Mouse (Mus musculus) embryonic facial prominence, embryonic 13.5 days (tissue): ENCODE data around the gene Slc25a10. TPM values are rescaled to one million over a fixed set of nuclear protein-coding genes. Genes with fewer than 3 reads are reported as not detected.

Source experiments
- ATAC-seq: fragments of 200-750 bp; cut with Nextera tagmentation; 2 replicates; pipeline ENCODE4 v1.8.0; 2017; ENCODE audit warnings: low read depth; ENCODE audit not compliant: insufficient number of reproducible peaks, insufficient read depth, low FRiP score, low TSS enrichment
- H3K27ac ChIP-seq: fragments of 300-500 bp; sonication (generic); 2 replicates; pipeline ENCODE4 v1.5.1; 2015; ENCODE audit warnings: moderate library complexity, mild to moderate bottlenecking, inconsistent platforms
- H3K27me3 ChIP-seq: fragments of 300-500 bp; sonication (generic); 2 replicates; pipeline ENCODE4 v1.6.1; 2015; ENCODE audit warnings: mild to moderate bottlenecking, inconsistent platforms
- H3K36me3 ChIP-seq: fragments of 300-500 bp; sonication (generic); 2 replicates; pipeline ENCODE4 v1.6.1; 2015; ENCODE audit warnings: mild to moderate bottlenecking, inconsistent platforms
- H3K4me1 ChIP-seq: fragments of 300-500 bp; sonication (generic); 2 replicates; pipeline ENCODE4 v1.6.1; 2015; ENCODE audit warnings: inconsistent platforms
- H3K4me2 ChIP-seq: fragments of 300-500 bp; sonication (generic); 2 replicates; pipeline ENCODE4 v1.6.1; 2015; ENCODE audit warnings: moderate library complexity, mild to moderate bottlenecking, inconsistent platforms
- H3K4me3 ChIP-seq: fragments of 300-500 bp; sonication (generic); 2 replicates; pipeline ENCODE4 v1.5.1; 2015; ENCODE audit warnings: mild to moderate bottlenecking, inconsistent platforms
- H3K9ac ChIP-seq: fragments of 300-500 bp; sonication (generic); 2 replicates; pipeline ENCODE4 v1.6.1; 2015; ENCODE audit warnings: mild to moderate bottlenecking, inconsistent platforms
- H3K9me3 ChIP-seq: fragments of 300-500 bp; sonication (generic); 2 replicates; pipeline ENCODE4 v1.6.1; 2016; ENCODE audit warnings: inconsistent platforms
- WGBS: fragments of 180-500 bp; shearing (Covaris S2); methylation state at CpG from one replicate; pipeline ENCODE4 v1.1.7; 2015; ENCODE audit warnings: mixed read lengths; 5-methylcytosine and 5-hydroxymethylcytosine counted together
- polyA plus RNA-seq: library from polyadenylated mRNA; unstranded; fragments of >200 nt; fragmentation: Nextera tagmentation; extraction: Ambion mirVana; gene quantifications from 2 replicates; pipeline ENCODE4 v1.2.1, GENCODE M21; 2015

Gene Slc25a10
- polyA plus RNA-seq, 1 experiment from 2014 or later: 54.3 TPM

GRCm38 (mm10) chr11:120457772-120458751 is 33.6 kb upstream of the Slc25a10 start, which contains the start of the genes Oxld1 and Ccdc137:
Oxld1 (minus strand) TSS chr11:120458068.
Ccdc137 (plus strand) TSS chr11:120458115.
- WGBS: 4% methylated on average over 62 of the region's 62 CpGs

DNA sequence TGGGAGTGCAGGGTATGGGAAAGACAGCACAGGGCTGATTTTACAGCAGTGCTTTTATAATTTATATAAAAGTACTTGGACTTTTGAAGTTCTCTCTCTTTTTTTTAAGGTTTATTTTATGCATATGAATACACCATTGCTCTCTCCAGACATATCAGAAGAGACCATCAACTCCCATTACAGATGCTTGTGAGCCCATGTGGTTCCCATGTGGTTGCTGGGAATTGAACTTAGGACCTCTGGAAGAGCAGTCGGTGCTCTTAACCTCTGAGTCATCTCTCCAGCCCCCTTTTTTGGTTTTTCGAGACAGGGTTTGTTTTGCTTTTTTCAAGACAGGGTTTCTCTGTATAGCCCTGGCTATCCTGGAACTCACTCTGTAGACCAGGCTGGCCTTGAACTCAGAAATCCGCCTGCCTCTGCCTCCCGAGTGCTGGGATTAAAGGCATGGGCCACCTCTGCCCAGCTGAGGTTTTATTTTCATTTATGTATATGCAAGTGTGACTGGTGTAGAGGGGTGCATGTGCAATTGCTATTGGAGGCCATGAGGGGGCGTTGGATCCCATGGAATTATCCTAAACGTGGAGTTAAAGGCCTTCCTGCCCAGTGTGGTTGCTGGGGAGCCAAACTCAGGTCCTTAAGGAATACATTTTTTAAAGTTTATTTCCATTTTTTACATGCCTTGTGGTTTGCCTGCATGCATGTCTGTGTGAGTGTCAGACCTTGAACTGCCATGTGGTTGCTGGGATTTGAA is 32.6 kb upstream of the Slc25a10 start:
- 64% methylated on average over 6 of the region's 6 CpGs for WGBS
- Histone ChIP-seq H3K9me3 (no peaks in the 10 kb centered on the region), H3K4me2 (peak overlapping the region; percentile 91), H3K9ac (peak overlapping the region; percentile 97), H3K4me1 (peaks cover 21% of the 10 kb centered on the region), H3K4me3 (peak overlapping the region; percentile 91), H3K27me3 (no peaks in the 10 kb centered on the region), H3K36me3 (peaks cover 57% of the 10 kb centered on the region), H3K27ac (no peak overlapping the region)
- ATAC-seq: no peak

More at GRCm38 (mm10) chr11:120457772-120458751, 33.6 kb upstream of the Slc25a10 start, which contains the start of the genes Oxld1 and Ccdc137:
- H3K4me2 ChIP-seq: peak within 1 kb of the TSS; percentile 91
- peak within 1 kb of the TSS; percentile 91 for H3K4me3 ChIP-seq
- H3K27ac ChIP-seq: peak within 1 kb of the TSS; percentile 82
- H3K36me3 ChIP-seq: peaks cover 48% of the 10 kb centered on the region
- no peaks in the 10 kb centered on the region for H3K27me3 ChIP-seq
- peaks cover 21% of the 10 kb centered on the region for H3K4me1 ChIP-seq
- ATAC-seq: peak; percentile 70; the same call in 1 of the 2 replicates
- H3K9me3 ChIP-seq: no peaks in the 10 kb centered on the region
- H3K9ac ChIP-seq: peak within 1 kb of the TSS; percentile 97

DNA sequence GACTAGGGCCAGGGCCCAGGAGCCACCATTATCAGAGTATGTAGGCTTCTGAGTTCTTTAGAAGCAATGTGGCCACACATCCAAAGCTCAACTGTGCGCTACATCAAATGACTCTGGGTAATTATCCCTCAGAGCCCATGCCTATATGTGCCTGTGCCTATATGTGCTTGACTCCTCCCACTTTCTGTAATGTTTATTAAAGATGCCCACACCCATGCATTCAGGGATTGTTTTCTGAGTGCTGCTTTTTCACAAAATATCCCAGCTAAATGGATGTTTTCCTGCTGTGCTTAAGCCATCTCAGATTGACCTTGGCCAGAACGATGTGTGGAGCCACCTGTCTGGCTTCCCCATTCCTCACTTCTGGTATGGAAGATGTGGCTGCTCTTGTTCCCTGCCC is 28.1 kb upstream of the Slc25a10 start:
- H3K36me3 ChIP-seq: peaks cover 63% of the 10 kb centered on the region

DNA sequence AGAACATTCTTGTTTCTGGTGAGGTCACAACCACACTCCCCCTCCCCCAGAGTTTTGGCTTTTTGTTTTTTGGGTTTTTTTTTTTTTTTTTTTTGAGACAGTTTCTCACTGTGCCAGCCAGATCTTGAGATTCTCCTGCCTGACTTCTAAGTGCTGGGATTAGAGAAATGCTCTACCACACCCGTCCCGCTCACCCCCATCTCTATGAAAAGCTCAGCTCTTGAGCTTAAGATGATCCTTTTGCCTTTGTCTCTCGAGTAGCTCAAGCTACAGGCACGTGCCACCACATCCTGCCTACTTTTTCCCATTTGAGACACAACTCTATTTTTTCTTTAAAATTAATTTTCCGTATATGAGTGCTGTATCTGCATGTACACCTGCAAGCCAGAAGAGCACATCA is 27.3 kb upstream of the Slc25a10 start:
- WGBS: 86% methylated on average over 5 of the region's 5 CpGs
- no peak overlapping the region for H3K4me2 ChIP-seq
- H3K4me1 ChIP-seq: peaks cover 23% of the 10 kb centered on the region
- H3K9me3 ChIP-seq: no peaks in the 10 kb centered on the region
- no peaks in the 10 kb centered on the region for H3K27me3 ChIP-seq
- no peak overlapping the region for H3K9ac ChIP-seq
- no peak overlapping the region for H3K4me3 ChIP-seq
- H3K27ac ChIP-seq: no peak overlapping the region
- ATAC-seq: no peak
- peaks cover 59% of the 10 kb centered on the region for H3K36me3 ChIP-seq

More for the DNA sequence above, 28.1 kb upstream of the Slc25a10 start:
- no peak overlapping the region for H3K27ac ChIP-seq
- no peaks in the 10 kb centered on the region for H3K9me3 ChIP-seq
- WGBS: 86% methylated on average over 2 of the region's 2 CpGs
- H3K4me3 ChIP-seq: no peak overlapping the region
- H3K9ac ChIP-seq: no peak overlapping the region
- no peak for ATAC-seq
- no peaks in the 10 kb centered on the region for H3K27me3 ChIP-seq
- H3K4me1 ChIP-seq: peaks cover 28% of the 10 kb centered on the region
- no peak overlapping the region for H3K4me2 ChIP-seq

DNA sequence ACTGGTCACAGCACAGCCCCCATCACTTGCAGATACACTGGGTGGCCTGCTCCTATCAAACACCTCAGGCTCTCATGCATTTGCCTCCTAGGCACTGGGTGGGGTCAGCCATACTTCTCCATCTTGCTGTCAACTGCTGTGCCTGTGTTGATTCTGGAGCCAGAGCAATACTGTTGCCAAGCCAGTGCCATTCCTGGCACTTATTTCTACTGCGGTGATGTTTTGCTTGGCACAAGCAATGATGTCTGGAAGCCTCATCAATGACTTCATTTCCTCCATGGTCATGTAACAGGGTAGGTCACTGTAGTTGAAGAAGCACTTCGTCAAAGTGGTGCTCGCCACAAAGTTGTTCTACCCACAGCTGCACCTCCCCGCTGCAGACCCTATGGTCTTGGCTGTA is 26.1 kb upstream of the Slc25a10 start:
- WGBS: 86% methylated on average over 4 of the region's 4 CpGs
- Histone ChIP-seq H3K27me3 (no peaks in the 10 kb centered on the region), H3K4me1 (peaks cover 22% of the 10 kb centered on the region), H3K9ac (no peak overlapping the region), H3K9me3 (no peaks in the 10 kb centered on the region), H3K4me3 (0 out of 2 replicates have a peak overlapping the region, but pooled peaks have one; percentile 98), H3K4me2 (peak overlapping the region; percentile 93; the same call in 1 of the 2 replicates), H3K27ac (no peak overlapping the region), H3K36me3 (peaks cover 61% of the 10 kb centered on the region)
- no peak for ATAC-seq

DNA sequence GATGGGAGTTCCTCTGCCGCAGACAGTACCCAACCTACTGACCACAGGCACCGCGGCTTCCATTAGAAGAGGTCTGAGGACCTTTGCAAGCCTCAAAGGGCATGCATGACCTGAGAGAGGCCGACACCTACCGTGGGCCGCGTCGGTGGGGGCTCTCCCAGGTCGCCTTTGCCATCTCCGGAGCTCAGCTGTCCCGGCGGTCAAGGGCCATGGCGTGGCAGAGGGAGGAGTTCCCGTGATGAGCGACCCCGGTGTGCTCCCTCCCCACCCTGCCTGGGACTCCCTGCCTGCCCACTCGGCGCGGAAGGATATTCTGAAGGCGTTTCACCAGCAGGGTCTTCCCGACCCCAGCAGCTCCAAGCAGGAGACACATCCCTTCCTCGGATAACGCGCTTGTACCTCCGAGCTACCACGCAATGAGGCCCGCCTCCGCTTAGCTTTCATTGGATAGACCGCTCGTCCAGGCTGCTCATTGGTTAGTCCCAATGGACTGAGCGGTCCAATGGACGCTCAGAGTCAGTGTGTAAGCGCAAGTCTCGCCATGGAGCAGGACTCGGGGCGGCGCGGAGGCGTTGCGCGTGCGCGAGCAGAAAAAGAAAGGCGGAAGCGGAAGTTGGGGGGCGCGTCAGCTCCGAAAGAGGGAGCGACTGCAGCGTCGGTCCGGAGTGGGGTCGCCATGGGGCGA is 24.4 kb upstream of the Slc25a10 start, which contains the start of gene Arl16:
Arl16 (minus strand) TSS at position 557 of the 685 bp plus-strand sequence.
- H3K27ac ChIP-seq: peak within 1 kb of the TSS; percentile 74

DNA sequence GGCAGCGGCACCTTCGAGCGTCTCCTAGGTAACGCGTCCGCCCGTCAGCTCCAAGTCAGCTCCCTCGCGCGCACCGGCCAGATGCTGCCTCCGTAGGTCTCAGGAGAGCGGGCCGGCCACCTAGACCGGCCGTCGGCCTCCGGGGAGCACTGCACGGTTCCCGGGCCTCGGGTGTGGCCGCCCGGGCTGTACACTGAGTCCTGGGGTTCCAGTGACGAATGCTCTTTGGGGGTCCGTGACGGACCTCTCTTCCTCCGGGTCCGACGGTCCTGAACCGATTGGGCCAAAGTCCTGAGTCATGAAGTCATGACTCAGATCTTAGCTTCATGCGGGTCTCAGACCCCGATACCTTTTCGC is 23.9 kb upstream of the Slc25a10 start:
- peak overlapping the region; percentile 93 for H3K4me2 ChIP-seq
- H3K4me1 ChIP-seq: peaks cover 22% of the 10 kb centered on the region
- peak overlapping the region; percentile 98 for H3K4me3 ChIP-seq
- no peaks in the 10 kb centered on the region for H3K9me3 ChIP-seq
- ATAC-seq: peak; percentile 29; the same call in 1 of the 2 replicates
- H3K27me3 ChIP-seq: no peaks in the 10 kb centered on the region
- peaks cover 61% of the 10 kb centered on the region for H3K36me3 ChIP-seq
- peak overlapping the region; percentile 95 for H3K9ac ChIP-seq
- under 1% methylated on average over 33 of the region's 33 CpGs for WGBS
- H3K27ac ChIP-seq: peak overlapping the region; percentile 55

More for the DNA sequence above, 24.4 kb upstream of the Slc25a10 start, which contains the start of gene Arl16:
- Histone ChIP-seq H3K4me1 (peaks cover 22% of the 10 kb centered on the region), H3K27me3 (no peaks in the 10 kb centered on the region), H3K4me3 (peak within 1 kb of the TSS; percentile 98), H3K4me2 (peak within 1 kb of the TSS; percentile 93), H3K9ac (peak within 1 kb of the TSS; percentile 95), H3K36me3 (peaks cover 61% of the 10 kb centered on the region), H3K9me3 (no peaks in the 10 kb centered on the region)
- WGBS: under 1% methylated on average over 53 of the region's 54 CpGs
- peak; percentile 99 for ATAC-seq

DNA sequence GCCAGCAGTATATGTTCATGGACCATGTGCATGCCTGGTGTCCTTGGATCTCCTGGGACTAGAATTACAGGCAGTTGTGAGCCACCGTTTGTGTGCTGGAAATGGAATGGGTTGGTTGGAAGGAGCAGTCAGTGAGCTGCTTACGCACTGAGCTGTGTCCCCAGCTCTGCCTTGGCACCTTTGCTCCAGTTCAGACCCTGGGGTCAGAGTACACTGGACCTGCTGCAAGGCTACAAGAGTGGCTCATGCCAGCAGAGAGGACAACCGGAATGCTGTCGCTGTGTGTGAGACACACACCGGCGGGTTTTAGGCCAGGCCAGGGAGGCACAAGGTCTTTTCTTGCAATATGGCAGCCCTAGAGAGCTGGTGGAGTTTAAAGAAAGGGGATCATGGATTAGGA is 19.6 kb upstream of the Slc25a10 start:
- Histone ChIP-seq H3K36me3 (peaks cover 76% of the 10 kb centered on the region), H3K4me3 (no peak overlapping the region), H3K9me3 (no peaks in the 10 kb centered on the region), H3K27me3 (no peaks in the 10 kb centered on the region), H3K4me2 (no peak overlapping the region), H3K27ac (no peak overlapping the region), H3K9ac (no peak overlapping the region), H3K4me1 (peaks cover 10% of the 10 kb centered on the region)
- WGBS: 95% methylated on average over 6 of the region's 6 CpGs
- ATAC-seq: no peak

GRCm38 (mm10) chr11:120483448-120483934 is 8.1 kb upstream of the Slc25a10 start:
- H3K27ac ChIP-seq: peak overlapping the region; percentile 91
- peak overlapping the region; percentile 98 for H3K4me3 ChIP-seq
- no peak for ATAC-seq
- H3K9ac ChIP-seq: peak overlapping the region; percentile 96
- peaks cover 15% of the 10 kb centered on the region for H3K4me1 ChIP-seq
- peak overlapping the region; percentile 73 for H3K4me2 ChIP-seq
- H3K36me3 ChIP-seq: peaks cover 82% of the 10 kb centered on the region
- 92% methylated on average over 7 of the region's 7 CpGs for WGBS
- H3K27me3 ChIP-seq: no peaks in the 10 kb centered on the region
- no peaks in the 10 kb centered on the region for H3K9me3 ChIP-seq

- H3K4me1 ChIP-seq: peaks cover 17% of the 10 kb centered on the region
- WGBS: under 1% methylated on average over 60 of the region's 60 CpGs
- peaks cover 79% of the 10 kb centered on the region for H3K36me3 ChIP-seq
- H3K27ac ChIP-seq: peak within 1 kb of the TSS; percentile 91
- ATAC-seq: peak; percentile 90
- peak within 1 kb of the TSS; percentile 98 for H3K4me3 ChIP-seq
- no peaks in the 10 kb centered on the region for H3K27me3 ChIP-seq
- H3K9ac ChIP-seq: peak within 1 kb of the TSS; percentile 96
- no peaks in the 10 kb centered on the region for H3K9me3 ChIP-seq
- peak within 1 kb of the TSS; percentile 73 for H3K4me2 ChIP-seq
Observed at GRCm38 (mm10) chr11:120484265-120484981, 7.2 kb upstream of the Slc25a10 start, which contains the start of gene Mrpl12. Mrpl12 (plus strand) TSS chr11:120484613.
